In genomic region chr13:95091546-95092445, GRCm38 (mm10) we compare ENCODE assay signal across 15 mouse cellular contexts.
DNase-seq lines count a peak whose midpoint lies in the region; ATAC-seq and TF ChIP-seq lines count a peak whose summit lies in the region.
"Had no signal": no experiment of that assay in that cellular context is flagged by ENCODE, and none has a peak within 500 bp of the region (broad histone marks: within the 10 kb centered on the region; RNA-seq: fewer than 3 reads in every experiment).

No protein-coding gene starts in this region.

- TF ChIP-seq EP300 in heart, postnatal 0 days (IDR thresholded peaks at IDR 0.05; ENCODE audit: low read depth), result no peak
- TF ChIP-seq EP300 in liver, postnatal 0 days (IDR thresholded peaks at IDR 0.05; ENCODE audit: low read depth), result no peak

- no peak for TF ChIP-seq POLR2A in cortical plate, adult 2 months (IDR thresholded peaks at IDR 0.05; ENCODE audit: extremely low read depth, insufficient read depth, low read length)

- no peaks in the 10 kb centered on the region for H3K27me3 ChIP-seq in heart, postnatal 0 days (ENCODE audit: control insufficient read depth, insufficient read depth, low read length)
- no peaks in the 10 kb centered on the region for H3K27me3 ChIP-seq in liver, postnatal 0 days (ENCODE audit: insufficient read depth, low read length)
- no peaks in the 10 kb centered on the region for H3K27me3 ChIP-seq in liver, embryonic 12.5 days (replicated peaks)
- H3K27me3 ChIP-seq: heart, embryonic 15.5 days had no signal

- no peaks in the 10 kb centered on the region for H3K9me3 ChIP-seq in heart, postnatal 0 days (replicated peaks; ENCODE audit: control insufficient read depth, low read length)
- H3K9me3 ChIP-seq in liver, postnatal 0 days (ENCODE audit: low read length), result no peaks in the 10 kb centered on the region
- no peaks in the 10 kb centered on the region for H3K9me3 ChIP-seq in liver, embryonic 12.5 days (replicated peaks)
- H3K9me3 ChIP-seq: heart, embryonic 15.5 days had no signal

- no peak for DNase-seq in heart, postnatal 0 days (ENCODE audit: low spot score)
- DNase-seq in heart, postnatal 36 days, result no peak
- no peak for DNase-seq in liver, postnatal 0 days
- peak; percentile 33 for DNase-seq in A20 (ENCODE audit: low read depth, low spot score)
- DNase-seq in cerebellum, postnatal 36 days, result no peak
- DNase-seq: cerebellum, postnatal 10 days; gastrocnemius, postnatal 10 days; heart, adult 2 months; kidney, adult 2 months; kidney, postnatal 25 days; spleen, adult 18-20 months had no signal

- no peak overlapping the region for H3K4me2 ChIP-seq in heart, postnatal 0 days (ENCODE audit: low read depth, low read length)
- H3K4me2 ChIP-seq in liver, postnatal 0 days (ENCODE audit: low read depth, low read length), result no peak overlapping the region
- no peak overlapping the region for H3K4me2 ChIP-seq in liver, embryonic 12.5 days
- H3K4me2 ChIP-seq: heart, embryonic 15.5 days; hindbrain, embryonic 14.5 days had no signal

- no peak overlapping the region for H3K9ac ChIP-seq in heart, postnatal 0 days (replicated peaks; ENCODE audit: low read depth, low read length)
- no peak overlapping the region for H3K9ac ChIP-seq in liver, postnatal 0 days (replicated peaks)
- no peak overlapping the region for H3K9ac ChIP-seq in liver, embryonic 12.5 days
- H3K9ac ChIP-seq: heart, embryonic 15.5 days; hindbrain, embryonic 14.5 days had no signal

- H3K4me1 ChIP-seq in heart, postnatal 0 days (ENCODE audit: control insufficient read depth, insufficient read depth), result peaks cover 11% of the 10 kb centered on the region; the same call in 1 of the 2 replicates
- H3K4me1 ChIP-seq in liver, postnatal 0 days (ENCODE audit: insufficient read depth), result peaks cover 4% of the 10 kb centered on the region; the same call in 1 of the 2 replicates
- no peaks in the 10 kb centered on the region for H3K4me1 ChIP-seq in liver, embryonic 12.5 days
- H3K4me1 ChIP-seq in cortical plate, adult 2 months (ENCODE audit: control insufficient read depth, insufficient read depth, low read length), result peaks cover 14% of the 10 kb centered on the region

- H3K36me3 ChIP-seq in heart, postnatal 0 days (replicated peaks; ENCODE audit: control insufficient read depth, insufficient read depth, low read length), result no peaks in the 10 kb centered on the region
- H3K36me3 ChIP-seq in liver, postnatal 0 days (replicated peaks; ENCODE audit: insufficient read depth, low read length), result no peaks in the 10 kb centered on the region
- no peaks in the 10 kb centered on the region for H3K36me3 ChIP-seq in liver, embryonic 12.5 days
- H3K36me3 ChIP-seq: heart, embryonic 15.5 days had no signal

- intact Hi-C loops in heart, postnatal 36 days (cut with DNase I), result no loop called here

- ATAC-seq in heart, postnatal 0 days (ENCODE audit: insufficient read depth, low read depth), result no peak
- peak; percentile 47 for ATAC-seq in liver, postnatal 0 days
- no peak for ATAC-seq in liver, embryonic 12.5 days

- WGBS in heart, postnatal 0 days, result 64% methylated on average over 14 of the region's 14 CpGs
- 56% methylated on average over 14 of the region's 14 CpGs for WGBS in liver, postnatal 0 days (ENCODE audit: insufficient replicate concordance)
- 58% methylated on average over 14 of the region's 14 CpGs for WGBS in liver, embryonic 12.5 days (ENCODE audit: insufficient replicate concordance)

- no peak overlapping the region for H3K27ac ChIP-seq in heart, postnatal 0 days (ENCODE audit: low read depth)
- H3K27ac ChIP-seq in liver, postnatal 0 days (ENCODE audit: low read depth), result no peak overlapping the region
- no peak overlapping the region for H3K27ac ChIP-seq in liver, embryonic 12.5 days
- no peak overlapping the region for H3K27ac ChIP-seq in cortical plate, adult 2 months (ENCODE audit: insufficient read depth, low read length)
- H3K27ac ChIP-seq: heart, adult 2 months; heart, embryonic 15.5 days; hindbrain, embryonic 14.5 days had no signal

- no peak overlapping the region for H3K4me3 ChIP-seq in heart, postnatal 0 days (ENCODE audit: low read depth, low read length)
- no peak overlapping the region for H3K4me3 ChIP-seq in liver, postnatal 0 days (ENCODE audit: low read depth, low read length)
- H3K4me3 ChIP-seq in liver, embryonic 12.5 days, result no peak overlapping the region
- no peak overlapping the region for H3K4me3 ChIP-seq in cortical plate, adult 2 months (ENCODE audit: insufficient read depth, low read length)
- H3K4me3 ChIP-seq: heart, adult 2 months; heart, embryonic 15.5 days had no signal

- peak; percentile 40 for TF ChIP-seq CTCF in heart, postnatal 0 days (IDR thresholded peaks at IDR 0.05; ENCODE audit: low read depth)
- no peak for TF ChIP-seq CTCF in liver, postnatal 0 days (IDR thresholded peaks at IDR 0.05; ENCODE audit: low read depth)
- TF ChIP-seq CTCF in cortical plate, adult 2 months (IDR thresholded peaks at IDR 0.05; ENCODE audit: extremely low read depth, insufficient read depth, low read length), result 0 out of 2 replicates have a peak, but pooled peaks have one; percentile 20
